Mouse (Mus musculus) liver, embryonic 14.5 days (tissue): ENCODE data around the gene Rpl29.

Experiments
- CTCF ChIP-seq: IDR thresholded peaks from 2 replicates; pipeline ENCODE4 v1.5.1; 2016; ENCODE audit warnings: antibody characterized with exemption, low read depth, control low read depth
- EP300 ChIP-seq: IDR thresholded peaks from 2 replicates; pipeline ENCODE4 v1.6.1; 2016; ENCODE audit warnings: antibody characterized with exemption, low read depth

- TF ChIP-seq CTCF (no peak), EP300 (no peak)
These were observed 48.4 kb downstream of the Rpl29 start for GRCm38 (mm10) chr9:106477649-106478048.
